Mouse (Mus musculus): ENCODE data around the gene Piwil4. TPM values are rescaled to one million over a fixed set of nuclear protein-coding genes. Genes with fewer than 3 reads are reported as not detected.
A peak's percentile ranks its signal among the peaks of the same experiment; 100 is the strongest.
"Not testable (repeated sequence)": the region's sequence is repeated elsewhere in the genome, so short reads cannot be mapped to it uniquely, and the experiment has no call there.

The Piwil4 gene
- total RNA-seq, 2 experiments from 2014 or later = 0.18 to 0.33 TPM

DNA sequence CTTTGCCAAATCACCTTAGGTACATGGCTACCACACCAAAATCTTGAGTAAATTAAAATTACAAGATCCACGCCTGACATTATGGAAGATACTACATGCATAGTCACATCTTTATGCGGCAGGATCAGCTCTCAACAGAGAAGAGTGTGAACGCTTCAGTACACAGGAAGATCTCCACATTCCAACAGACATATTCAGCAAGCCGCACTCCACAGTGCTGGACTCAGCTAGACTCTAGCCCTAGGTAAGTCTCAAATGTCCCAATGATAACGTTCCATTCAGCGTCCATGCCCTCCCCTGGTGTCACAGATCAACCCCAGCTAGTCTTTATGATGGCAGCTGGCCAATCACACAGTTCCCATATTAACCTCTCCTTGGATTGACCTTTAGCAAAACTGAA lies 14.5 kb downstream of the Piwil4 start:
- DNase-seq = no peak

GRCm38 (mm10) chr9:14724755-14725420 lies 15.6 kb downstream of the Piwil4 start:
- peak; percentile 54 for DNase-seq

DNA sequence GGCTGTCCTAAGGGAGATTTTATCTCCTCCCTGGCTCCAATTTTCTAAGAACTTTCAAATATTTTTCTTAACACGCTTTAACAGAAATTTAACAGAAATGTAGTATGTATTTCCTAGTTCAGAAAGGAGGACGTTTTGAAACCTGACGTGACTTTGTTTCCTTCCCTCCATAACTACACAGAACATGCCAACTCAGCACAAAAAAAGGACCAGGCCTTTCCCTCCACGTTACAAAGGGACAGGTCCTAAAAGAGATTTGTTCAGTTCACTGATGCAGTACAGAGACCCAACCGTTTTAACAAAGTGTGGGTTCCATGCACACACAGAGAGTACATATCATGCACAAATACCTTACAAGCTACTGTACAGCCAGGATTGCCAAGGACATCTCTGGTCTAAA lies 18.9 kb downstream of the Piwil4 start:
- DNase-seq = no peak

- DNase-seq = no peak
Observed at GRCm38 (mm10) chr9:14720384-14720783, 20.1 kb downstream of the Piwil4 start.

DNA sequence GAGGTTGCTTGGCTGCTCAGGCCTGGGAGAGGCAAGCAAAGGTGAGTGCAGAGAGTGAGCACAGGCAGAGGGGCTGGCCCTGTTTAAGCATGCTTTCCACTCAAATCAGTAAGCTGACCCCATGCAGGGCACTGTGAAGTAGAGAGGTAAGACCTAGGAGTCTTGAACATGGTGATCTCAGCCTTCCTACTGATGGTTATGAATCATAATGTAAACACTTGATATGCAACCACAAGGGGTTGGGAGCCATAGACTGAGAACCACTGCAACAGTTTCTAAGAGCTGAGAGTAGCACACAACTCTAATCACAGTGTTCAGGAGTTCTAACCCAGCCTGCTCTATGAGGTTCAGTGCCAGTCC lies 22.2 kb downstream of the Piwil4 start:
- no peak for DNase-seq

DNA sequence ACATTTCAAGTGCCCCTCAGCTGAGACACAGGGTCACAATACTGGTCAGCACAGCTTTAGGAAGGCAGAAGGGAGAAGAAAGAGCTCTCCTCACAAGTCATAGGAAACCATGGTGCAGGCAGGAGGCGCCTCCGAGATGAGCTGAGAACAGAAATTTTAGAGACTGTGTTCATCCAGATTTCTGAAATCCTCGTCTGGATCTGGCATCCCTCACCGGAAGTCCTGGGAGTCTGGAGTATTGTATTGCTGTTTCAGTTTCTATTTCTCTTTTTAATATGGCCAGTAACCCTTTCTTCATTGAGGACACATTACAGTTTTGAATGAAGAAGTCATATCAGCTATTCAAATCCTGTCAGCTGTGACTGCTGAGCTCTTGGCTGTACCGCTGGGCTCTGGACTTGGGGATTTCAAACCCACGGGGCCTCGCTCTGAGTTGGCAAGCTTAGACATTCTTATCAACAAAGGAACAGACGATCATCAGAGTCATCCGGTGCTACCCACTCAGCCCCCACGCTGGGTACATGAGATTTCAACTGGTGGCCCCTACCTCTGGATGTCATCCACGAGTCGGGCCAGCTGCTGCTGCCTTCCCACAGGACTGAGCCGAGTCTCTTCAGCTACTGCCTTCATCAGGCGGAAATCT lies 22.7 kb downstream of the Piwil4 start:
- DNase-seq = peak; percentile 20

- DNase-seq = no peak
Observed at GRCm38 (mm10) chr9:14715258-14715657, 25.3 kb downstream of the Piwil4 start.

DNA sequence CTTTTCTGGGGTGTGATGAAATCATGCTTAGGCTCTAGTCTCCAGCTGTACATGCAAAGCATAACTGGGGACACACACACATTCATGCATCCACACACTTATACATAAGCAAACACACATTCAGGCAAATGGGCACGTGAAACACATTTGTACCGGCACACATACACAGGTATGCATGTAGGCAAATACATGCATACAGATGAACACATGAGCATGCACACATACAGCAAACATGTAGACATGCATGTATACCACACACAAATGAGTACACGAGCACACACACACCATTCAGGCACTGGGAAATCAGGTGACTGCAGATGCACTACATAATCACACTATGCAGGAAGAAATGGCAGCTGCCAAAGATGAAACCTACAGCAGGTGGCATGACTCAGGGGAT lies 29.6 kb downstream of the Piwil4 start:
- DNase-seq = no peak

GRCm38 (mm10) chr9:14705321-14706162 lies 35.0 kb downstream of the Piwil4 start:
- no peak for DNase-seq

GRCm38 (mm10) chr9:14700795-14701194 lies 39.7 kb downstream of the Piwil4 start:
- not testable (repeated sequence) for DNase-seq

GRCm38 (mm10) chr9:14699288-14699640 lies 41.3 kb downstream of the Piwil4 start:
- DNase-seq = no peak

GRCm38 (mm10) chr9:14698582-14699287 lies 41.8 kb downstream of the Piwil4 start:
- peak; percentile 93 for DNase-seq

- peak; percentile 36 for DNase-seq
Observed at GRCm38 (mm10) chr9:14697903-14698302, 42.6 kb downstream of the Piwil4 start.

- DNase-seq = no peak
Observed at GRCm38 (mm10) chr9:14689376-14690108, 51.0 kb downstream of the Piwil4 start.

DNA sequence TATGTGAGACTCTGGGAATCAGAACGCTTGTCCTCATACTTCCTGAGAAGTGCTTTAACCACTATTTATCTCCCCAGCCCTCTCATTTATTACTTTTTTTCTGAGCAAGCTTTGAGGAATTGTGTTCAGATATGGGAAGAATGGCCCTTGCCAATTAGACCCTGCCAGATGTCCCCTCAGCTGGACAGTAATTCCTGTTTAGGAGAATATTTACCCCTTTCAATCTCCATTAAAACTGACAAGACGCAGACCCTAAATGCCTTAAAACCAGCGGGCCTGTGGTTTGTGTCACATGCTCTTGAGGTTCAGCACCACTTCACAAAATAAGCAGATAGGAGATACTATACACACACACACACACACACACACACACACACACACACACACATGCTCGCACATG lies 56.2 kb downstream of the Piwil4 start:
- DNase-seq = no peak

- DNase-seq = no peak
Observed at GRCm38 (mm10) chr9:14682741-14683140, 57.8 kb downstream of the Piwil4 start.

GRCm38 (mm10) chr9:14680584-14680983 lies 59.9 kb downstream of the Piwil4 start:
- DNase-seq = no peak

DNA sequence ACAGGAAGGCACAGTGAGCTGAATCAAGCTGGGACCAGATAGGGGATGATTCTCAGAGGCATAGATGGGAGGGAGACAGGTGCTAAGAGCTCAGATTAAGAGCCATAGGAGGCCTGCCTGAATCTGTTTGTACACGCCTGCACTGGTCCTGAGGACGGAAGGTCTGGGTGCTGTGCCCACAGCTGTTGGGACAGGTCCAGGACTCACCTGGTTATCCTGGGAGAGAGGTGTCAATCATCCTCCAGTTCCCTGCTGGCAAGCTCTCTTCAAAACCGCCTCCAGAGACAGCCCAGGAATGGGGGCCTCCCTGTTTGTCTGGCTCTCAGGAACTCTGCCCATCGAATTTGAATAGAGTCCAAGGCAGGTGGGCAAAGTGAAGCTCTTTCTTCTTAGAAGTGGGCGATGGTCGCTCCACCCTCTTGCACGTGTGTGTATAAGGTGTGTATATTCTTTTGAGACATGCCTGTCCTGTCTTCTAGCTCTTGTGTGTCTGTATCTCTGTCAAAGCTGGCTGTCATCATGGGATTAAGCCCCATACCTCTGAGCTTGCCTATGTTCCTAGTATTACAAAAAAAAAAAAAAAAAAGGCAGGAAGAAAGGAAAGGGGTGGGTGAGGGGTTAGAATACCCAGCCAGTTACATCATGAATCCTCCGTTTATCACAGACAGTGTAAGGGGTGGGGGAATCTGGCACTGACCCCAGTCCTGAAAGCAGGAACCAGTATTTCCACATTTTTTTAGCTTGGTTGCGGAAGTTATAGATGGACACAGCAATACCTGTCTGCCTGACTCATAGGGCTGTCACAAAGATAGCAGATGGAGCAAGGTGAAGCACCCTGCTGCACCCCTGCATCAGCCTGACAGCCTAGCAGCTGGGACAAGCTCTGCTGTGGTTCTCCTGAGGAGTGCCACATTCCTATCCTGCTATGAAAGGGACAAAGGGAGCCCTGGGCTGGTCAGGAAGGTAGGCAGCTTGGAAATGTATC lies 64.5 kb downstream of the Piwil4 start:
- no peak for DNase-seq

- DNase-seq = no peak
Observed at GRCm38 (mm10) chr9:14674506-14674905, 66.0 kb downstream of the Piwil4 start.

- no peak for DNase-seq
Observed at GRCm38 (mm10) chr9:14673109-14673508, 67.4 kb downstream of the Piwil4 start.

- not testable (repeated sequence) for DNase-seq
Observed at GRCm38 (mm10) chr9:14671965-14672364, 68.6 kb downstream of the Piwil4 start.
